Mouse (Mus musculus) forebrain, embryonic 10.5 days (tissue): ENCODE results near the gene Grin3a. TPM values are rescaled to one million over a fixed set of nuclear protein-coding genes. Genes with fewer than 3 reads are reported as not detected.

Source experiments
- DNase-seq: peaks from one replicate; pipeline ENCODE4 v3.0.0-alpha.2; 2017; ENCODE audit warnings: low spot score; ENCODE audit errors: extremely low spot score
- H3K27ac ChIP-seq: fragments of 300-500 bp; sonication (generic); 2 replicates; pipeline ENCODE4 v1.5.1; 2016; ENCODE audit warnings: mild to moderate bottlenecking
- H3K27me3 ChIP-seq: fragments of 300-500 bp; sonication (generic); 2 replicates; pipeline ENCODE4 v1.6.1; 2016; ENCODE audit warnings: mild to moderate bottlenecking; ENCODE audit not compliant: poor library complexity, severe bottlenecking
- H3K36me3 ChIP-seq: fragments of 300-500 bp; sonication (generic); replicated peaks from 2 replicates; pipeline ENCODE4 v1.6.1; 2016; ENCODE audit warnings: mild to moderate bottlenecking, moderate library complexity
- H3K4me1 ChIP-seq: fragments of 300-500 bp; sonication (generic); 2 replicates; pipeline ENCODE4 v1.6.1; 2016
- H3K4me3 ChIP-seq: fragments of 300-500 bp; sonication (generic); 2 replicates; pipeline ENCODE4 v1.5.1; 2016; ENCODE audit warnings: mild to moderate bottlenecking, moderate library complexity
- H3K9me3 ChIP-seq: fragments of 300-500 bp; sonication (generic); 2 replicates; pipeline ENCODE4 v1.6.1; 2016; ENCODE audit warnings: mild to moderate bottlenecking, moderate library complexity
- WGBS: fragments of 180-500 bp; shearing (Covaris S2); methylation state at CpG from one replicate; pipeline ENCODE4 v1.1.7; 2016; 5-methylcytosine and 5-hydroxymethylcytosine counted together
- polyA plus RNA-seq: library from polyadenylated mRNA; unstranded; fragments of >200 nt; fragmentation: Nextera tagmentation; extraction: Ambion mirVana; gene quantifications from 2 replicates; pipeline ENCODE4 v1.2.1, GENCODE M21; 2016

Gene Grin3a
- 0.12 and 0.22 TPM in 2 replicates for polyA plus RNA-seq

DNA sequence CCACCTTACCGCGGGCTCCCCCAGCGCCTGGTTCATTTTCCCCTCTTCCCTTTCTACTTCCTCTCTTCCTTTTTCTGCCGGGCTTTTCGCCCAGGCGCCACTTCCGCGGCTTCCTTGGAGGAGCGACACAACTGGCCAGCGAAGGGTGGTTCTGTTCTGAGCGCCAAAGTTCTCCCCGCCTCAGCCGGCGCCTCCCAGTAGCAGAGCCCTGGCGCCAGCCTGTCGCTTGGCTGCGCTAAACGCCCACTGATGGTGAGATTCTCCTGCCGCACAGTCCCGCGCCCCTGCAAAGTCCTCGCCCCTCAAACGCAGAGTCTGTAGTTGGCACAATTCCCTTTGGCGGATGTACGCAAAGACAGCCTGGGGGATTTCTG, at the start of gene Grin3a:
Grin3a (minus strand) TSS at position 133 of the 374 bp plus-strand sequence.
- peaks cover 62% of the 10 kb centered on the region for H3K27me3 ChIP-seq

GRCm38 (mm10) chr4:49891835-49892301, 46.3 kb upstream of the Grin3a start:
- WGBS: 41% methylated on average over 4 of the region's 4 CpGs
- no peaks in the 10 kb centered on the region for H3K27me3 ChIP-seq
- no peak overlapping the region for H3K4me3 ChIP-seq
- peak; percentile 17 for DNase-seq
- no peak overlapping the region for H3K27ac ChIP-seq
- peaks cover 10% of the 10 kb centered on the region for H3K4me1 ChIP-seq
- H3K36me3 ChIP-seq: no peaks in the 10 kb centered on the region
- H3K9me3 ChIP-seq: no peaks in the 10 kb centered on the region

More for the DNA sequence above, at the start of gene Grin3a:
- DNase-seq: peak; percentile 75
- H3K4me1 ChIP-seq: peaks cover 18% of the 10 kb centered on the region
- no peaks in the 10 kb centered on the region for H3K9me3 ChIP-seq
- H3K4me3 ChIP-seq: peak within 1 kb of the TSS; percentile 70
- no peaks in the 10 kb centered on the region for H3K36me3 ChIP-seq
- WGBS: 0% methylated on average over 25 of the region's 25 CpGs
- H3K27ac ChIP-seq: 0 out of 2 replicates have a peak within 1 kb of the TSS, but pooled peaks have one; percentile 35

- Histone ChIP-seq H3K27ac (no peak overlapping the region), H3K4me1 (no peaks in the 10 kb centered on the region), H3K36me3 (no peaks in the 10 kb centered on the region), H3K27me3 (no peaks in the 10 kb centered on the region), H3K9me3 (no peaks in the 10 kb centered on the region), H3K4me3 (no peak overlapping the region)
- no peak for DNase-seq
- 74% methylated on average over 3 of the region's 3 CpGs for WGBS
Measured at GRCm38 (mm10) chr4:49877084-49877483, 31.5 kb upstream of the Grin3a start.

- Histone ChIP-seq H3K36me3 (no peaks in the 10 kb centered on the region), H3K4me1 (no peaks in the 10 kb centered on the region), H3K4me3 (no peak overlapping the region), H3K27me3 (no peaks in the 10 kb centered on the region), H3K9me3 (no peaks in the 10 kb centered on the region), H3K27ac (no peak overlapping the region)
- no peak for DNase-seq
- WGBS: 89% methylated on average over 2 of the region's 2 CpGs
Measured at GRCm38 (mm10) chr4:49860611-49861010, 15.1 kb upstream of the Grin3a start.

DNA sequence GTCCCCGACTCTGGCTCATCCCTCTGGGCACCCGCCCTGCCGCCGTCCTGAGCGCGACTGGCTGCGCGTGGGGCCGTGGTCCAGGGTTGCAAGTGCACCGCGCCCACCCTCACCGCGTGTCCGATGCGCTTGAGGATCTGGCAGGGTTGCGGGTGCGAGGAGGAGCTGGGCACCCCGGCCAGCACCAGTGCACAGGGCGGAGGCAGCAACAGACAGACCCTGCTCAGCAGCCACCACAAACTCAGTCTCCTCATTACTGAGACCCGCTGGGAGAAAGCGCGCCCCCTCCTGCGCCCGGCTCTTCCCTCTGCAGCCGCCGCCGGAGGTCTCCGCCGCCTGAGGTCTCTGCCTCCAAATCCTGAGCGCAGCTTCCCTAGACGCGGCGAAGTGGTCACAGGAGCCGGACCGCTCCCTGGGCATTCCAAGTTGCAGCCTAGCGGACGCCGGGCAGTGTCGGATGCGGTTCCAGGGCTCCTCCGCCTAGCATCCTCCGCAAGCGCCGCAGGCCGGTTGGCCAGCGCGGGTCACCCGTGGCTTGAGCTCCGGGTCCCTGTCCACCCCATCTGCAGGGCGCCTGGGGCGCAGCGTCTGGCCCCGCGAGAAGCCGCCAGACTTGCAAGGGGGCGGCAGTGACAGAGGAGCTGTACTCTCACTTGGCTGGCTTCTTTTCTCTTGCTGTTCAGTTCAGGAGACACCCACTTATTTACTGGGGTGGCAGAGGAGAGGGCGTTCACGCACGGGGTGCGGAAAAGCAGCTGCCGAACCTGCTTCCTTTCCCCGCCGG, 524 bp downstream of the Grin3a start:
- peaks cover 62% of the 10 kb centered on the region for H3K27me3 ChIP-seq
- no peaks in the 10 kb centered on the region for H3K36me3 ChIP-seq
- H3K4me3 ChIP-seq: peak overlapping the region; percentile 70
- H3K9me3 ChIP-seq: no peaks in the 10 kb centered on the region
- under 1% methylated on average over 63 of the region's 63 CpGs for WGBS
- peak; percentile 44 for DNase-seq
- 0 out of 2 replicates have a peak overlapping the region, but pooled peaks have one; percentile 35 for H3K27ac ChIP-seq
- peaks cover 18% of the 10 kb centered on the region for H3K4me1 ChIP-seq

GRCm38 (mm10) chr4:49844274-49844827, 1.2 kb downstream of the Grin3a start:
- Histone ChIP-seq H3K36me3 (no peaks in the 10 kb centered on the region), H3K4me3 (peak overlapping the region; percentile 70), H3K27ac (no peak overlapping the region), H3K27me3 (peaks cover 62% of the 10 kb centered on the region), H3K9me3 (no peaks in the 10 kb centered on the region), H3K4me1 (peaks cover 18% of the 10 kb centered on the region)
- WGBS: 4% methylated on average over 33 of the region's 33 CpGs
- DNase-seq: no peak

GRCm38 (mm10) chr4:49843787-49844186, 1.8 kb downstream of the Grin3a start:
- Histone ChIP-seq H3K9me3 (no peaks in the 10 kb centered on the region), H3K4me1 (peaks cover 18% of the 10 kb centered on the region), H3K4me3 (peak overlapping the region; percentile 70; the same call in 1 of the 2 replicates), H3K27me3 (peaks cover 62% of the 10 kb centered on the region), H3K36me3 (no peaks in the 10 kb centered on the region), H3K27ac (no peak overlapping the region)
- DNase-seq: peak; percentile 14
- 24% methylated on average over 6 of the region's 6 CpGs for WGBS

GRCm38 (mm10) chr4:49832035-49832434, 13.5 kb downstream of the Grin3a start:
- H3K4me3 ChIP-seq: no peak overlapping the region
- no peaks in the 10 kb centered on the region for H3K27me3 ChIP-seq
- no peak overlapping the region for H3K27ac ChIP-seq
- H3K36me3 ChIP-seq: no peaks in the 10 kb centered on the region
- H3K9me3 ChIP-seq: no peaks in the 10 kb centered on the region
- no peaks in the 10 kb centered on the region for H3K4me1 ChIP-seq
- no peak for DNase-seq

DNA sequence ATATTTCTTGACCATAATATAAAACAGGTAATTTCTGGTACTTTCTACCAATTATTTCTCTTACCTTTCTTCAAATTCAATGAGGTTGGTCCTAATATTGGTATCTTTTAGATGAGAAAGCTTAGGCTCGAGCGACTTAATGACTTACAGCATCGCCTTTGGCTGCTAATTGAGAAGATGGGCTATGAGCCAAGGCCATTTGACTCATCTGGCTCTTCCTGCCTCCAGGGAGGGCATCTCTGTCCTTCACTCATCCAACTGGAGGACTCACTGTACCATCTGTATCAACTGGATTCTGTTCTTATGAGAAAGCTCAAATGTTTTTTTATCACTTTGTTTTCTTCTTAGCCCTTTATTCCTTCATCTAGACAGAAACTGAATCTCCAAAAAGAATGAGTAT, 31.7 kb downstream of the Grin3a start:
- Histone ChIP-seq H3K4me1 (no peaks in the 10 kb centered on the region), H3K9me3 (no peaks in the 10 kb centered on the region), H3K27me3 (no peaks in the 10 kb centered on the region), H3K4me3 (no peak overlapping the region), H3K27ac (no peak overlapping the region), H3K36me3 (no peaks in the 10 kb centered on the region)
- DNase-seq: no peak
- WGBS: 89% methylated on average over 3 of the region's 3 CpGs

GRCm38 (mm10) chr4:49806791-49807190, 38.8 kb downstream of the Grin3a start:
- H3K27me3 ChIP-seq: peaks cover 6% of the 10 kb centered on the region; the same call in 1 of the 2 replicates
- no peak for DNase-seq
- no peaks in the 10 kb centered on the region; the same call in 1 of the 2 replicates for H3K4me1 ChIP-seq
- H3K9me3 ChIP-seq: no peaks in the 10 kb centered on the region
- H3K27ac ChIP-seq: no peak overlapping the region
- H3K4me3 ChIP-seq: no peak overlapping the region
- no peaks in the 10 kb centered on the region for H3K36me3 ChIP-seq

DNA sequence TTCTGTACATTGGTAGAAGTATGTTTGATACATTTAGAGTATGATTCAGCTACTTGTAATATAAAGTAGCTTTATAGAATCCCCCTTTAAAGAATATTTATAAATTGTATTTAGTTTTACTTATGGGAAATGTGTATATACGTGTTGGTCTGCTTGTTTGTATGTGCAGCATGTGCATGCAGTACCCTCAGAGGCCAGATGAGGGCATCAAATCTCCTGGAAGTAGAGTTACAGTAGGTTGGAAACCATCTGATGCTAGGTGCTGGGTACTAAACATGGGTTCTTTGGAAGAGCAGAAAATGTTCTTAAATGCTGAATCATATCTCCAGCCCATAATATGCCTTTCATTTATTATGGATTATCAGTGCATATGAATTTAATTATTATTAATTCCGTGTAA, 46.2 kb downstream of the Grin3a start:
- Histone ChIP-seq H3K36me3 (no peaks in the 10 kb centered on the region), H3K27me3 (no peaks in the 10 kb centered on the region), H3K4me1 (no peaks in the 10 kb centered on the region), H3K4me3 (no peak overlapping the region), H3K27ac (no peak overlapping the region), H3K9me3 (no peaks in the 10 kb centered on the region)
- WGBS: 77% methylated on average over 2 of the region's 2 CpGs
- DNase-seq: no peak

GRCm38 (mm10) chr4:49788971-49789370, 56.6 kb downstream of the Grin3a start:
- Histone ChIP-seq H3K4me3 (no peak overlapping the region), H3K9me3 (no peaks in the 10 kb centered on the region), H3K36me3 (no peaks in the 10 kb centered on the region), H3K4me1 (no peaks in the 10 kb centered on the region), H3K27ac (no peak overlapping the region), H3K27me3 (no peaks in the 10 kb centered on the region)
- no peak for DNase-seq
- 85% methylated on average over 2 of the region's 2 CpGs for WGBS

DNA sequence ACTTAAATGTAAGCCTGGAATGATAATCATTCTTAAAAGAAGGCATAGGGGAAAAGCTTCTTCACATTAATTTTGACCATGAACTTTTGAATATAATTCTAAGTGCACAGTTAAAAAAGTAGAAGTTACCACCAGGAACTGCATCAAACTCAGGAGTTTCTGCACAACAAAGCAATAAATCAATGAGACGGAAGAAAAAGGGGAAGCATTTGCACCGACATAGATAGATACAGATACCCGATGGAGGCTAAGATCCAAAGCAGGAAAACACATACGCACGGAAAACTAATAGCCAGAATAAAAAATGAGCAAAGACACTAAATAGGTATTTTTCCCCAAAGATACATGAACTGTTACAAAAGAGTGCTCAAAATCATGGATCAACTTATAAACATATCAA, 102.7 kb downstream of the Grin3a start:
- Histone ChIP-seq H3K4me3 (no peak overlapping the region), H3K27ac (no peak overlapping the region), H3K4me1 (no peaks in the 10 kb centered on the region), H3K27me3 (no peaks in the 10 kb centered on the region), H3K36me3 (no peaks in the 10 kb centered on the region), H3K9me3 (no peaks in the 10 kb centered on the region)
- DNase-seq: no peak
- WGBS: 95% methylated on average over 5 of the region's 5 CpGs
